Mouse (Mus musculus): ENCODE measurements around the gene Aldh1a1. TPM values are rescaled to one million over a fixed set of nuclear protein-coding genes. Genes with fewer than 3 reads are reported as not detected.
A peak's percentile ranks its signal among the peaks of the same experiment; 100 is the strongest.

Gene Aldh1a1
- total and polyA plus RNA-seq, 2 experiments from 2014 or later, result 3.2 to 3.4 TPM

GRCm38 (mm10) chr19:20529921-20530696 lies 37.6 kb downstream of the Aldh1a1 start:
- Histone ChIP-seq H3K9ac (no peak overlapping the region), H3K27ac (ENCODE audit: low read depth, low read length) (no peak overlapping the region), H3K4me2 (ENCODE audit: low read depth) (no peak overlapping the region), H3K9me3 (ENCODE audit: low read length) (no peaks in the 10 kb centered on the region), H3K4me1 (ENCODE audit: insufficient read depth) (no peaks in the 10 kb centered on the region), H3K4me3 (ENCODE audit: low read depth, low read length) (no peak overlapping the region), H3K36me3 (ENCODE audit: insufficient read depth) (no peaks in the 10 kb centered on the region), H3K27me3 (ENCODE audit: insufficient read depth, low read length) (no peaks in the 10 kb centered on the region)
- WGBS, result 85% methylated on average over 1 of the region's 1 CpGs
- ATAC-seq (no peak), DNase-seq (no peak)
- no peak for TF ChIP-seq CTCF (IDR thresholded peaks at IDR 0.05; ENCODE audit: low read depth)

GRCm38 (mm10) chr19:20536538-20536937 lies 44.0 kb downstream of the Aldh1a1 start:
- ATAC-seq, result peak; percentile 82
- peak; percentile 64 for DNase-seq

GRCm38 (mm10) chr19:20541044-20541443 lies 48.5 kb downstream of the Aldh1a1 start:
- Histone ChIP-seq H3K36me3 (ENCODE audit: insufficient read depth) (no peaks in the 10 kb centered on the region), H3K9me3 (ENCODE audit: low read length) (no peaks in the 10 kb centered on the region), H3K4me2 (ENCODE audit: low read depth) (no peak overlapping the region), H3K4me3 (ENCODE audit: low read depth, low read length) (no peak overlapping the region), H3K9ac (no peak overlapping the region), H3K4me1 (ENCODE audit: insufficient read depth) (peaks cover 4% of the 10 kb centered on the region; the same call in 1 of the 2 replicates), H3K27me3 (ENCODE audit: insufficient read depth, low read length) (no peaks in the 10 kb centered on the region), H3K27ac (ENCODE audit: low read depth, low read length) (no peak overlapping the region)
- no peak for TF ChIP-seq CTCF (IDR thresholded peaks at IDR 0.05; ENCODE audit: low read depth)
- peak; percentile 24 for DNase-seq
- peak; percentile 85 for ATAC-seq
- 50% methylated on average over 4 of the region's 4 CpGs for WGBS

More at GRCm38 (mm10) chr19:20536538-20536937, 44.0 kb downstream of the Aldh1a1 start:
- Histone ChIP-seq H3K4me1 (ENCODE audit: insufficient read depth) (peaks cover 7% of the 10 kb centered on the region; the same call in 1 of the 2 replicates), H3K4me3 (ENCODE audit: low read depth, low read length) (no peak overlapping the region), H3K27ac (ENCODE audit: low read depth, low read length) (peak overlapping the region; percentile 60; the same call in 1 of the 2 replicates), H3K27me3 (ENCODE audit: insufficient read depth, low read length) (no peaks in the 10 kb centered on the region), H3K9ac (no peak overlapping the region), H3K36me3 (ENCODE audit: insufficient read depth) (no peaks in the 10 kb centered on the region), H3K9me3 (ENCODE audit: low read length) (no peaks in the 10 kb centered on the region), H3K4me2 (ENCODE audit: low read depth) (no peak overlapping the region; the same call in 1 of the 2 replicates)
- no peak for TF ChIP-seq CTCF (IDR thresholded peaks at IDR 0.05; ENCODE audit: low read depth)
- WGBS, result 53% methylated on average over 7 of the region's 7 CpGs

- H3K4me3 ChIP-seq (ENCODE audit: low read depth, low read length), result no peak overlapping the region
- H3K36me3 ChIP-seq (ENCODE audit: insufficient read depth), result no peaks in the 10 kb centered on the region
- H3K9ac ChIP-seq, result no peak overlapping the region
- no peak overlapping the region for H3K4me2 ChIP-seq (ENCODE audit: low read depth)
- H3K27me3 ChIP-seq (ENCODE audit: insufficient read depth, low read length), result no peaks in the 10 kb centered on the region
- ATAC-seq (no peak), DNase-seq (no peak)
- no peak for TF ChIP-seq CTCF (IDR thresholded peaks at IDR 0.05; ENCODE audit: low read depth)
- H3K27ac ChIP-seq (ENCODE audit: low read depth, low read length), result no peak overlapping the region
- 90% methylated on average over 1 of the region's 1 CpGs for WGBS
- H3K9me3 ChIP-seq (ENCODE audit: low read length), result no peaks in the 10 kb centered on the region
- no peaks in the 10 kb centered on the region for H3K4me1 ChIP-seq (ENCODE audit: insufficient read depth)
Measured at GRCm38 (mm10) chr19:20541924-20542323, 49.4 kb downstream of the Aldh1a1 start.

GRCm38 (mm10) chr19:20543816-20544215 lies 51.3 kb downstream of the Aldh1a1 start:
- no peak overlapping the region for H3K9ac ChIP-seq
- no peak overlapping the region for H3K27ac ChIP-seq (ENCODE audit: low read depth, low read length)
- H3K36me3 ChIP-seq (ENCODE audit: insufficient read depth), result no peaks in the 10 kb centered on the region
- 12% methylated on average over 1 of the region's 1 CpGs for WGBS
- no peaks in the 10 kb centered on the region for H3K9me3 ChIP-seq (ENCODE audit: low read length)
- ATAC-seq (no peak), DNase-seq (no peak)
- no peak overlapping the region for H3K4me2 ChIP-seq (ENCODE audit: low read depth)
- no peaks in the 10 kb centered on the region for H3K27me3 ChIP-seq (ENCODE audit: insufficient read depth, low read length)
- no peak overlapping the region for H3K4me3 ChIP-seq (ENCODE audit: low read depth, low read length)
- no peaks in the 10 kb centered on the region for H3K4me1 ChIP-seq (ENCODE audit: insufficient read depth)
- no peak for TF ChIP-seq CTCF (IDR thresholded peaks at IDR 0.05; ENCODE audit: low read depth)

- Histone ChIP-seq H3K27ac (ENCODE audit: low read depth, low read length) (no peak overlapping the region), H3K4me3 (ENCODE audit: low read depth, low read length) (no peak overlapping the region), H3K4me1 (ENCODE audit: insufficient read depth) (no peaks in the 10 kb centered on the region), H3K27me3 (ENCODE audit: insufficient read depth, low read length) (no peaks in the 10 kb centered on the region), H3K9ac (no peak overlapping the region), H3K36me3 (ENCODE audit: insufficient read depth) (no peaks in the 10 kb centered on the region), H3K4me2 (ENCODE audit: low read depth) (no peak overlapping the region), H3K9me3 (ENCODE audit: low read length) (no peaks in the 10 kb centered on the region)
- DNase-seq (no peak), ATAC-seq (no peak)
- TF ChIP-seq CTCF (IDR thresholded peaks at IDR 0.05; ENCODE audit: low read depth), result no peak
- 95% methylated on average over 1 of the region's 1 CpGs for WGBS
Measured at GRCm38 (mm10) chr19:20544941-20545340, 52.4 kb downstream of the Aldh1a1 start.

- no peak for TF ChIP-seq CTCF (IDR thresholded peaks at IDR 0.05; ENCODE audit: low read depth)
- Histone ChIP-seq H3K9ac (no peak overlapping the region), H3K4me3 (ENCODE audit: low read depth, low read length) (no peak overlapping the region), H3K27ac (ENCODE audit: low read depth, low read length) (no peak overlapping the region), H3K9me3 (ENCODE audit: low read length) (no peaks in the 10 kb centered on the region), H3K4me2 (ENCODE audit: low read depth) (no peak overlapping the region), H3K4me1 (ENCODE audit: insufficient read depth) (no peaks in the 10 kb centered on the region), H3K27me3 (ENCODE audit: insufficient read depth, low read length) (no peaks in the 10 kb centered on the region), H3K36me3 (ENCODE audit: insufficient read depth) (no peaks in the 10 kb centered on the region)
- no peak for ATAC-seq
- no peak for DNase-seq
- WGBS, result 88% methylated on average over 3 of the region's 3 CpGs
Measured at GRCm38 (mm10) chr19:20547025-20547424, 54.5 kb downstream of the Aldh1a1 start.

All from forebrain, postnatal 0 days (tissue).